Mouse (Mus musculus) embryonic facial prominence, embryonic 14.5 days (tissue): ENCODE measurements around the gene Mthfd1. TPM values are rescaled to one million over a fixed set of nuclear protein-coding genes. Genes with fewer than 3 reads are reported as not detected.
A peak's percentile ranks its signal among the peaks of the same experiment; 100 is the strongest.

ENCODE experiments used
- ATAC-seq: fragments of 200-750 bp; cut with Nextera tagmentation; 2 replicates; pipeline ENCODE4 v1.8.0; 2017; ENCODE audit warnings: low read depth, moderate number of reproducible peaks, moderate TSS enrichment
- DNase-seq: peaks from one replicate; pipeline ENCODE4 v3.0.0-alpha.2; 2015; ENCODE audit warnings: low spot score
- H3K27ac ChIP-seq: fragments of 300-500 bp; sonication (generic); replicated peaks from 2 replicates; pipeline ENCODE4 v1.5.1; 2014; ENCODE audit warnings: low read depth, mild to moderate bottlenecking, low read length, moderate library complexity
- H3K27me3 ChIP-seq: fragments of 300-500 bp; sonication (generic); replicated peaks from 2 replicates; pipeline ENCODE4 v1.6.1; 2014; ENCODE audit warnings: low read length; ENCODE audit not compliant: control insufficient read depth, insufficient read depth
- H3K36me3 ChIP-seq: fragments of 300-500 bp; sonication (generic); 2 replicates; pipeline ENCODE4 v1.6.1; 2014; ENCODE audit warnings: low read length, mixed read lengths; ENCODE audit not compliant: control insufficient read depth, insufficient read depth
- H3K4me1 ChIP-seq: fragments of 300-500 bp; sonication (generic); 2 replicates; pipeline ENCODE4 v1.6.1; 2014; ENCODE audit warnings: antibody characterized with exemption, low read length; ENCODE audit not compliant: control insufficient read depth, insufficient read depth
- H3K4me2 ChIP-seq: fragments of 300-500 bp; sonication (generic); 2 replicates; pipeline ENCODE4 v1.6.1; 2014; ENCODE audit warnings: low read depth, mild to moderate bottlenecking, low read length, moderate library complexity, mixed read lengths
- H3K4me3 ChIP-seq: fragments of 300-500 bp; sonication (generic); 2 replicates; pipeline ENCODE4 v1.5.1; 2014; ENCODE audit warnings: low read depth, mild to moderate bottlenecking, low read length
- H3K9ac ChIP-seq: fragments of 300-500 bp; sonication (generic); 2 replicates; pipeline ENCODE4 v1.6.1; 2014; ENCODE audit warnings: low read depth, mild to moderate bottlenecking, low read length, moderate library complexity, mixed read lengths
- H3K9me3 ChIP-seq: fragments of 300-500 bp; sonication (generic); 2 replicates; pipeline ENCODE4 v1.6.1; 2016; ENCODE audit warnings: low read length; ENCODE audit not compliant: control insufficient read depth
- WGBS: fragments of 180-500 bp; shearing (Covaris S2); extraction: QIAGEN DNeasy Blood & Tissue Kit; methylation state at CpG from one replicate; pipeline ENCODE4 v1.1.7; 2014; 5-methylcytosine and 5-hydroxymethylcytosine counted together
- polyA plus RNA-seq: library from polyadenylated mRNA; unstranded; fragments of >200 nt; fragmentation: Nextera tagmentation; extraction: Ambion mirVana; gene quantifications from 2 replicates; pipeline ENCODE4 v1.2.1, GENCODE M21; 2014

Mthfd1 gene
- polyA plus RNA-seq, 1 experiment from 2014 or later: 57.4 TPM

DNA sequence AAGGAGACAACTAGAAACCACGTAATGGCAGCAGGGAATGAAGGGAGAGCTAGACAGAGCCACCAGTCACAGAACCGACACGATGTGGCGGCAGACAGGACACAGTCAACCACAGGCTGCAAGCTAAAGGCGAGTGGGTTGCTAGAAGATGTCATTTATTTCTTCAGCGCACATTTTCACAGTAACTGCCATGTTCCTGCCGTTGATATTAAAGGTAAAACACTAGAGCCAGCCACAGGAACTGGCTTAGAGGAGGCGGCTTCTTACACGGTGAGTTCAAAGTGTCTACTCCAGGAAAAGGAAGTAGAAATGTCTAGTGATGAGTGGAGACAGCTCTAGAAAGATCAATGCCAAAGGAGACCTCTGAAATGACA is 107.2 kb downstream of the Mthfd1 start:
- no peak for ATAC-seq
- DNase-seq: no peak
- H3K9me3 ChIP-seq: no peaks in the 10 kb centered on the region
- H3K4me1 ChIP-seq: peaks cover 5% of the 10 kb centered on the region; the same call in 1 of the 2 replicates
- no peaks in the 10 kb centered on the region for H3K36me3 ChIP-seq
- no peak overlapping the region for H3K4me2 ChIP-seq
- no peak overlapping the region for H3K4me3 ChIP-seq
- H3K27ac ChIP-seq: no peak overlapping the region
- WGBS: 78% methylated on average over 9 of the region's 9 CpGs
- no peaks in the 10 kb centered on the region for H3K27me3 ChIP-seq
- no peak overlapping the region for H3K9ac ChIP-seq

DNA sequence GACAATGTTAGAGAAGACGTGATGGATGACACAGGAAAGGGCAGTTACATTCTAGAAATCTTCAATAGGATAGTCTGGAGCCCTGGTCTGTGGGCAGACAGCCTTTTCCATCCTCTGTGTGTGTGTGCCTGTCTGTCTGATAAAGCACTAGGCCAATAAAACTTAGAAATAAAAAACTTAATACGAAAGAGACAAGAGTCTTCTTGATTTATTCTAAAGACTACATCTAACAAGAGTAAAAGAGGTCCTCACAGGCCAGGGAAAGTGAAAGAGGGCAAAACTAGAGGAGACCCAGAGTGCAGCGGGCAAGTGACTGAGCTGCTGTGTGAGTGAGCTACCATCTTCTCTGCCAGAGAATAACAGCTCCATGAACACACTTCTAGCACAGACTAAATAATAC is 111.2 kb downstream of the Mthfd1 start:
- ATAC-seq: no peak
- WGBS: 84% methylated on average over 3 of the region's 3 CpGs
- Histone ChIP-seq H3K27me3 (no peaks in the 10 kb centered on the region), H3K36me3 (no peaks in the 10 kb centered on the region), H3K4me2 (no peak overlapping the region), H3K4me3 (no peak overlapping the region), H3K9ac (no peak overlapping the region), H3K4me1 (peaks cover 15% of the 10 kb centered on the region), H3K9me3 (no peaks in the 10 kb centered on the region), H3K27ac (no peak overlapping the region)
- no peak for DNase-seq

DNA sequence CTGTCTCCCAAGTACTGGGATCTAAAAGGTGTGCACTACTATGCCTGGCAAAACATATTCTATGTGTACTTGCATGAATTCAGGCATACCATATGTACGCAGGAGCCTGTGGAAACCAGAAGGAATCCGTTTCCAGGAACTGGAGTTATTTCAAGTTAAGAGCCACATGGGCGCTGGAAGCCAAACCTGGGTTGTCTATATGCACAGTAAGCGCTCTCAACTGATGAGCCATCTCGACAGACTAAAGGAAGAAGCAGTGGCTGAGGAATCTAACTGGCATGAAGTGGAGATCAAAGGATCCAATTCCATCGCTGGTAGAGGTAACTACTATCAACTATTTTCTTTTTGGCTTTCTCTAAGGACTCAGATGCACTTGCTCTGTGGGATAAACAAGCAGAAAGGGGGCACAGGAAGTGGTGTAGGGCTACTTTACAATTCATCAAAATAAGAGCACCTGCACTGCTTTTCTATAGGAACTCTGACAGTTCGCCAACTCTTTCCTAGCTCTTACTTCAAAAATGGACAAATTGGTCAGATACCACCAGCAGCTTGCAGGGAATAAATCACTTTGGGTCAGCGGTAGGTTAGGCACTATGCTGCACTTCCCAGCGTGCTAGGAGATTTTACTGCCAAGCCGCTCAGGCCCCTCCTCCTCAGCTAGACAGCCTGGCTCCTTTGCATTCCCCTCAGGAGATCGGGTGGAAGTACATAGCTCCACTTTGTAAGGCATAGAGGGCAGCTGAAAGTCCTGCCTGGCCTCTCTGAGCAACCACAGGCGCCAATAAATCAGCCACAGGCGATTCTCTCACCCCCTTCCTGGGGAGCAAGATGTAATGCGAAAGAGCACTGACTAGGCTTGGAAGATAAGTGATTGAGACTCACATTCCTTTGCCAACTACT is 112.2 kb downstream of the Mthfd1 start:
- H3K27ac ChIP-seq: peak overlapping the region; percentile 35; the same call in 1 of the 2 replicates

DNA sequence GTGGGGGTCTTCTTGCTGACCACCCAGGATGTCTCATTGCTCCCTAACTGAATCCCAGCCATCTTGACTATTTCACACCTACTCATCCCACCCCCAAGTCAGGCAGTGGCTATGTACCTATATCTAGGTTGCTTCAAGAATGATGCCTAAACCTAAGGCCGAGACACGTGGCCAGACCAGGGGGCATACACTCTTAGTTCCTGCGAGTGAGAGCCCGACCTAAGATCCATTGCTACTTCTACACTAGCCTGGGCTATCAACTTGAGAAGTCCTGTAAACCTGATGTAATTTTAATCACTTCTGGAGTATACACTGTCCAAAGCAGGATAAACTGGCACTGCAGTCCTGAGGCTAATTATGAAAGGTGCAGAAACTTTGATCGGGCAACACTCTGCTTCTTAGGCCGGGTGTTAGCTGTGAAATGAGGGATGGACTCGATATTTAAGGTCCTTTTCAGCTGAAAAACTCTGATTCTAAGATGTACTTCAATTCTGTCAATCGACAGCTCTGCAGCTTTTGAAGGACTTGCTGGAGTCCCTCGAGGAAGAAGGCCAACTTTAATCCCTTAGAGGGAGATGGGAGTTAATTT is 113.2 kb downstream of the Mthfd1 start:
- Histone ChIP-seq H3K27ac (peak overlapping the region; percentile 100), H3K9me3 (no peaks in the 10 kb centered on the region), H3K4me2 (peak overlapping the region; percentile 82), H3K9ac (peak overlapping the region; percentile 99), H3K27me3 (no peaks in the 10 kb centered on the region), H3K4me1 (peaks cover 31% of the 10 kb centered on the region), H3K4me3 (peak overlapping the region; percentile 99), H3K36me3 (no peaks in the 10 kb centered on the region)
- 9% methylated on average over 9 of the region's 9 CpGs for WGBS
- DNase-seq (no peak), ATAC-seq (no peak)

More for the DNA sequence above, 112.2 kb downstream of the Mthfd1 start:
- no peaks in the 10 kb centered on the region for H3K27me3 ChIP-seq
- ATAC-seq (no peak), DNase-seq (peak; percentile 65)
- H3K36me3 ChIP-seq: no peaks in the 10 kb centered on the region
- H3K4me1 ChIP-seq: peaks cover 23% of the 10 kb centered on the region
- peak overlapping the region; percentile 99 for H3K9ac ChIP-seq
- H3K4me3 ChIP-seq: peak overlapping the region; percentile 99
- H3K9me3 ChIP-seq: no peaks in the 10 kb centered on the region
- H3K4me2 ChIP-seq: peak overlapping the region; percentile 82
- 21% methylated on average over 14 of the region's 14 CpGs for WGBS

DNA sequence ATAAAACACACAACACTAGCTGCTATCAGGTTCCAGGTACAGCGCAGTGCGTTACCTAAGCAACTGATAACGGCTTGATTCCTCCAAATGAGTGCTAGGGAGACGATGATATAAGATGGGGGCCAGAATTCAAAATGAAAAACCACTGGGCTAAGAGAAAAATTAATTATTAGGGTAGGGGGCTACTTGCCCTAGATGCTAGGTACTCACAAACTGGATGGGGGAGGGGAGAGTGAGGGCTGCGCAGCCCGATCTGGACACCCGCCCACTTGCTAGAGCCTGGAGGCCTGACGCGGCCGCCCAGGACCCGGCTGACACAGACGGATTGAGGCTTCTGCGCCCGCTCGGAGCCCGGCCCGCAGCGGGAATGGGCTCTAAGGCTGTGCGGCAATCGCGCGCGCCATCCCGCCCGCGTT is 113.7 kb downstream of the Mthfd1 start:
- peak overlapping the region; percentile 100 for H3K27ac ChIP-seq
- ATAC-seq (peak; percentile 20), DNase-seq (peak; percentile 70)
- no peaks in the 10 kb centered on the region for H3K27me3 ChIP-seq
- no peaks in the 10 kb centered on the region for H3K36me3 ChIP-seq
- H3K9me3 ChIP-seq: no peaks in the 10 kb centered on the region
- peak overlapping the region; percentile 82 for H3K4me2 ChIP-seq
- H3K4me1 ChIP-seq: peaks cover 34% of the 10 kb centered on the region
- H3K4me3 ChIP-seq: peak overlapping the region; percentile 99
- under 1% methylated on average over 13 of the region's 26 CpGs for WGBS
- peak overlapping the region; percentile 99 for H3K9ac ChIP-seq

Other genes with a start within 250 kb of the Mthfd1 start
- gene Esr2, start 78.0 kb upstream of the Mthfd1 start, polyA plus RNA-seq: 0.54 TPM in 1 of 2 replicates, not detected in the other
- 0.08 and 0.30 TPM in 2 replicates for gene Tex21, start 8.6 kb upstream of the Mthfd1 start, polyA plus RNA-seq
- gene Akap5, start 69.6 kb downstream of the Mthfd1 start, polyA plus RNA-seq: 1.1 and 1.3 TPM in 2 replicates
- 21.2 and 21.4 TPM in 2 replicates for gene Zbtb25, start 114.3 kb downstream of the Mthfd1 start, polyA plus RNA-seq
- 9.5 and 9.8 TPM in 2 replicates for gene Zbtb1, start 115.0 kb downstream of the Mthfd1 start, polyA plus RNA-seq
- 8.2 and 10.9 TPM in 2 replicates for gene Hspa2, start 148.9 kb downstream of the Mthfd1 start, polyA plus RNA-seq
- gene Ppp1r36, start 162.2 kb downstream of the Mthfd1 start, polyA plus RNA-seq: 3.3 and 6.2 TPM in 2 replicates